Mouse (Mus musculus) cerebellum, adult 9-11 months (tissue): ENCODE results near the gene Elmsan1.
A peak's percentile ranks its signal among the peaks of the same experiment; 100 is the strongest.

Experiments used
- DNase-seq: peaks from one replicate; pipeline ENCODE4 v3.0.0; 2022

The Elmsan1 gene

GRCm38 (mm10) chr12:84173309-84173915, 45.3 kb downstream of the Elmsan1 start:
- DNase-seq, result peak; percentile 67

- peak; percentile 79 for DNase-seq
These were observed 45.8 kb downstream of the Elmsan1 start for GRCm38 (mm10) chr12:84172862-84173261.

GRCm38 (mm10) chr12:84172216-84172615, 46.5 kb downstream of the Elmsan1 start:
- no peak for DNase-seq

- DNase-seq, result no peak
These were observed 48.1 kb downstream of the Elmsan1 start for GRCm38 (mm10) chr12:84170610-84171009.

GRCm38 (mm10) chr12:84165631-84166373, 52.9 kb downstream of the Elmsan1 start:
- DNase-seq, result no peak

GRCm38 (mm10) chr12:84163586-84164110, 55.0 kb downstream of the Elmsan1 start:
- no peak for DNase-seq

GRCm38 (mm10) chr12:84163133-84163532, 55.5 kb downstream of the Elmsan1 start:
- peak; percentile 26 for DNase-seq

GRCm38 (mm10) chr12:84161616-84162433, 56.9 kb downstream of the Elmsan1 start:
- DNase-seq, result no peak

- no peak for DNase-seq
These were observed 57.6 kb downstream of the Elmsan1 start for GRCm38 (mm10) chr12:84161116-84161515.

- DNase-seq, result no peak
These were observed 58.2 kb downstream of the Elmsan1 start for GRCm38 (mm10) chr12:84160491-84160890.

GRCm38 (mm10) chr12:84158156-84158555, 60.5 kb downstream of the Elmsan1 start:
- no peak for DNase-seq

GRCm38 (mm10) chr12:84156210-84156609, 62.5 kb downstream of the Elmsan1 start:
- peak; percentile 43 for DNase-seq

GRCm38 (mm10) chr12:84155523-84155871, 63.2 kb downstream of the Elmsan1 start:
- peak; percentile 73 for DNase-seq

GRCm38 (mm10) chr12:84154786-84155522, 63.7 kb downstream of the Elmsan1 start:
- peak; percentile 96 for DNase-seq

GRCm38 (mm10) chr12:84153414-84153813, 65.3 kb downstream of the Elmsan1 start:
- peak; percentile 50 for DNase-seq

GRCm38 (mm10) chr12:84152352-84153190, 66.1 kb downstream of the Elmsan1 start:
- DNase-seq, result peak; percentile 42

GRCm38 (mm10) chr12:84151911-84152310, 66.8 kb downstream of the Elmsan1 start:
- DNase-seq, result no peak

- DNase-seq, result no peak
These were observed 67.7 kb downstream of the Elmsan1 start for GRCm38 (mm10) chr12:84150976-84151375.

GRCm38 (mm10) chr12:84149971-84150370, 68.7 kb downstream of the Elmsan1 start:
- DNase-seq, result no peak

- DNase-seq, result no peak
These were observed 70.1 kb downstream of the Elmsan1 start for GRCm38 (mm10) chr12:84148622-84149012.

- peak; percentile 70 for DNase-seq
These were observed 70.6 kb downstream of the Elmsan1 start, which contains the start of gene Pnma1 for GRCm38 (mm10) chr12:84147954-84148621. Gene Pnma1 (minus strand): TSS chr12:84148489.
